ENCODE assay signal across 8 mouse cellular contexts in the genomic region with DNA sequence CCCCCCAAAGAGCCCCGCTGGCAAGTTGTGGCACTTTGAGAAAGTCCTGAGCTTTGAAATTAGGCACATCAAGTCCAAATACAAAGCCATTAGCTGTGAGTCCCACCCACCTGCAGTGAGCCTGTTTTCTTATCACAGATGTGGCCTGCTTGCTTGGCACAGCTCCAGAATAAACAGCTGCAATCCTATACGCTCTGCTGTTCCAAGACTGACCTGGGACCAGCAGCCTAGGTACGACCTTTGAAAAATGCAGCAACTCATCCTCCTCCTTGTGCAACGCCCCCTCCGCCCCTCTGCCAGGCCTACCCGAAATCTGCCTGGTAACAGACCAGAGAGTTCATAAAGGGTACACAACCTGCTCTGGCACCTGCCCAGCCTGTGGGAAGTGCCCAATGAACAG.
DNase-seq lines count a peak whose midpoint lies in the region; ATAC-seq lines count a peak whose summit lies in the region.

No protein-coding gene starts in this region.

- peak; percentile 29 to 55 for DNase-seq in adrenal gland, adult (ENCODE audit: inconsistent age in 2 of 2, low spot score in 1 of 2)
- no peak for DNase-seq in adrenal gland, postnatal 25 days
- peak; percentile 35 for DNase-seq in heart, adult 8-10 months (ENCODE audit: low spot score)
- peak; percentile 22 for DNase-seq in kidney, postnatal 14 days
- DNase-seq in lung, postnatal 36 days, result peak; percentile 66
- DNase-seq in urinary bladder, postnatal 36 days (ENCODE audit: low spot score in 2 of 2), result peak; percentile 62 to 69
- DNase-seq in MN1 (ENCODE audit: low spot score), result no peak

- no peak for ATAC-seq in granulocyte monocyte progenitor cell, adult 5-6 weeks (replicated peaks; ENCODE audit: poor library complexity, severe bottlenecking)

Comparison
In these comparisons a context has a peak if more than half of its experiments do, and no peak if none do; other contexts are left out.
1. DNase-seq: peak in adrenal gland, adult (2 of 2), heart, adult 8-10 months (single experiment), kidney, postnatal 14 days (single experiment), lung, postnatal 36 days (single experiment) and urinary bladder, postnatal 36 days (2 of 2); none in adrenal gland, postnatal 25 days (single experiment) and MN1 (single experiment).